Mouse (Mus musculus) MEL (cell line): ENCODE measurements around the gene Esyt3. TPM values are rescaled to one million over a fixed set of nuclear protein-coding genes. Genes with fewer than 3 reads are reported as not detected.

Source experiments
- DNase-seq: peaks from one replicate; pipeline ENCODE4 v3.0.0; 2011; ENCODE audit warnings: low read depth, low spot score
- H3K27ac ChIP-seq: 2 replicates; pipeline ENCODE4 v1.5.1; 2012; ENCODE audit warnings: low read depth, mild to moderate bottlenecking, control low read depth, low read length, moderate library complexity; ENCODE audit not compliant: control insufficient read depth
- H3K27me3 ChIP-seq, 2 experiments: fragments of 150-350 bp in 1 of 2; sonication (generic) in 1 of 2; 2 replicates each; pipeline ENCODE4 v1.6.1; 2012; ENCODE audit warnings: low read length in 2 of 2, mild to moderate bottlenecking in 2 of 2, improper control_type of control experiment in 1 of 2, moderate library complexity in 1 of 2; ENCODE audit not compliant: insufficient read depth in 2 of 2, control insufficient read depth in 1 of 2
- H3K36me3 ChIP-seq, 2 experiments: 2 replicates each; pipeline ENCODE4 v1.6.1; 2012 to 2014; ENCODE audit warnings: low read length in 2 of 2, improper control_type of control experiment in 1 of 2, inconsistent platforms in 1 of 2, mild to moderate bottlenecking in 1 of 2; ENCODE audit not compliant: insufficient read depth in 2 of 2, control insufficient read depth in 1 of 2
- H3K4me1 ChIP-seq, 2 experiments: fragments of 150-350 bp in 1 of 2; sonication (generic) in 1 of 2; 2 replicates each; pipeline ENCODE4 v1.6.1; 2012; ENCODE audit warnings: low read length in 2 of 2, improper control_type of control experiment in 1 of 2, mild to moderate bottlenecking in 1 of 2; ENCODE audit not compliant: insufficient read depth in 2 of 2, control insufficient read depth in 1 of 2
- H3K4me3 ChIP-seq, 2 experiments: fragments of 150-350 bp in 1 of 2; sonication (generic) in 1 of 2; 2 replicates each; pipeline ENCODE4 v1.5.1; 2012; ENCODE audit warnings: low read depth in 2 of 2, low read length in 2 of 2, mild to moderate bottlenecking in 2 of 2, moderate library complexity in 2 of 2, control low read depth in 1 of 2, improper control_type of control experiment in 1 of 2; ENCODE audit not compliant: control insufficient read depth in 1 of 2, insufficient read depth in 1 of 2
- H3K79me2 ChIP-seq: 2 replicates; pipeline ENCODE4 v1.6.1; 2012; ENCODE audit warnings: mild to moderate bottlenecking, low read length, moderate library complexity; ENCODE audit not compliant: control insufficient read depth, poor library complexity, insufficient read depth
- H3K9ac ChIP-seq: 2 replicates; pipeline ENCODE4 v1.6.1; 2012; ENCODE audit warnings: low read depth, mild to moderate bottlenecking, control low read depth, low read length, moderate library complexity; ENCODE audit not compliant: control insufficient read depth, poor library complexity, severe bottlenecking
- H3K9me3 ChIP-seq: fragments of 150-350 bp; sonication (generic); replicated peaks from 2 replicates; pipeline ENCODE4 v1.6.1; 2012; ENCODE audit warnings: mild to moderate bottlenecking, low read length, improper control_type of control experiment, moderate library complexity; ENCODE audit not compliant: insufficient read depth
- CHD2 ChIP-seq: IDR thresholded peaks from 2 replicates; pipeline ENCODE4 v1.6.1; 2011; ENCODE audit warnings: low read length, improper control_type of control experiment
- CTCF ChIP-seq, 3 experiments: IDR thresholded peaks in 2 of 3; conservative IDR thresholded peaks in 1 of 3; 2 replicates each; pipeline ENCODE4 v1.5.1; 2011 to 2012; ENCODE audit warnings: low read length in 3 of 3, low read depth in 2 of 3, mild to moderate bottlenecking in 2 of 3, improper control_type of control experiment in 1 of 3, inconsistent platforms in 1 of 3, mixed read lengths in 1 of 3, moderate library complexity in 1 of 3; ENCODE audit not compliant: control insufficient read depth in 1 of 3, insufficient read depth in 1 of 3, poor library complexity in 1 of 3, severe bottlenecking in 1 of 3
- E2F4 ChIP-seq: IDR thresholded peaks from 2 replicates; pipeline ENCODE4 v1.6.1; 2011; ENCODE audit warnings: low read depth, low read length, improper control_type of control experiment, borderline replicate concordance
- ELF1 ChIP-seq: IDR thresholded peaks from 2 replicates; pipeline ENCODE4 v1.6.1; 2014; ENCODE audit warnings: low read depth, mild to moderate bottlenecking, inconsistent platforms, low read length, improper control_type of control experiment, moderate library complexity
- EP300 ChIP-seq, 2 experiments: IDR thresholded peaks; 2 replicates each; pipeline ENCODE4 v1.6.1; 2011; ENCODE audit warnings: improper control_type of control experiment in 2 of 2, low read length in 2 of 2, low read depth in 1 of 2, mild to moderate bottlenecking in 1 of 2
- ETS1 ChIP-seq: IDR thresholded peaks from 2 replicates; pipeline ENCODE4 v1.6.1; 2012; ENCODE audit warnings: low read depth, mild to moderate bottlenecking, inconsistent platforms, low read length, improper control_type of control experiment, moderate library complexity
- GABPA ChIP-seq: IDR thresholded peaks from 2 replicates; pipeline ENCODE4 v1.6.1; 2012; ENCODE audit warnings: low read depth, mild to moderate bottlenecking, inconsistent platforms, low read length, improper control_type of control experiment, moderate library complexity
- GATA1 ChIP-seq: IDR thresholded peaks from 2 replicates; pipeline ENCODE4 v1.6.1; 2011; ENCODE audit warnings: low read depth, low read length, improper control_type of control experiment
- HCFC1 ChIP-seq: IDR thresholded peaks from 2 replicates; pipeline ENCODE4 v1.6.1; 2012; ENCODE audit warnings: low read depth, mild to moderate bottlenecking, inconsistent platforms, low read length, improper control_type of control experiment, moderate library complexity
- MAX ChIP-seq: IDR thresholded peaks from 2 replicates; pipeline ENCODE4 v1.6.1; 2011; ENCODE audit warnings: low read length, improper control_type of control experiment
- MAZ ChIP-seq: IDR thresholded peaks from 2 replicates; pipeline ENCODE4 v1.6.1; 2012; ENCODE audit warnings: low read depth, mild to moderate bottlenecking, inconsistent platforms, low read length, improper control_type of control experiment
- MXI1 ChIP-seq: IDR thresholded peaks from 2 replicates; pipeline ENCODE4 v1.6.1; 2011; ENCODE audit warnings: mild to moderate bottlenecking, low read depth, low read length, improper control_type of control experiment
- MYB ChIP-seq: IDR thresholded peaks from 2 replicates; pipeline ENCODE4 v1.6.1; 2011; ENCODE audit warnings: mild to moderate bottlenecking, low read depth, low read length, improper control_type of control experiment
- MYC ChIP-seq: IDR thresholded peaks from 2 replicates; pipeline ENCODE4 v1.6.1; 2011; ENCODE audit warnings: low read depth, mild to moderate bottlenecking, low read length, improper control_type of control experiment, moderate library complexity
- NELFE ChIP-seq: IDR thresholded peaks from 2 replicates; pipeline ENCODE4 v1.6.1; 2011; ENCODE audit warnings: low read depth, low read length, improper control_type of control experiment
- NRF1 ChIP-seq: IDR thresholded peaks from 2 replicates; pipeline ENCODE4 v1.6.1; 2014; ENCODE audit warnings: low read depth, mild to moderate bottlenecking, inconsistent platforms, low read length, improper control_type of control experiment, moderate library complexity; ENCODE audit not compliant: poor library complexity, insufficient read depth, severe bottlenecking
- RCOR1 ChIP-seq: IDR thresholded peaks from 2 replicates; pipeline ENCODE4 v1.6.1; 2012; ENCODE audit warnings: low read depth, mild to moderate bottlenecking, inconsistent platforms, low read length, improper control_type of control experiment
- SIN3A ChIP-seq: IDR thresholded peaks from 2 replicates; pipeline ENCODE4 v1.6.1; 2012; ENCODE audit warnings: low read length, improper control_type of control experiment, inconsistent platforms
- SMC3 ChIP-seq: IDR thresholded peaks from 2 replicates; pipeline ENCODE4 v1.6.1; 2011; ENCODE audit warnings: low read depth, low read length, improper control_type of control experiment
- TCF12 ChIP-seq: IDR thresholded peaks from 2 replicates; pipeline ENCODE4 v1.6.1; 2014; ENCODE audit warnings: low read depth, mild to moderate bottlenecking, inconsistent platforms, low read length, improper control_type of control experiment, moderate library complexity
- USF2 ChIP-seq, 2 experiments: IDR thresholded peaks; 2 replicates each; pipeline ENCODE4 v1.6.1; 2011 to 2012; ENCODE audit warnings: improper control_type of control experiment in 2 of 2, low read length in 2 of 2, borderline replicate concordance in 1 of 2, inconsistent platforms in 1 of 2, low read depth in 1 of 2, mild to moderate bottlenecking in 1 of 2; ENCODE audit not compliant: insufficient read depth in 1 of 2
- ZKSCAN1 ChIP-seq: IDR thresholded peaks from 2 replicates; pipeline ENCODE4 v1.6.1; 2012; ENCODE audit warnings: low read depth, mild to moderate bottlenecking, inconsistent platforms, low read length, improper control_type of control experiment, moderate library complexity
- ZMIZ1 ChIP-seq: IDR thresholded peaks from 2 replicates; pipeline ENCODE4 v1.6.1; 2012; ENCODE audit warnings: low read depth, mild to moderate bottlenecking, inconsistent platforms, low read length, improper control_type of control experiment, moderate library complexity
- polyA plus RNA-seq, 2 experiments: library from polyadenylated mRNA; stranded (reverse) in 1 of 2; unstranded in 1 of 2; fragments of >175 nt in 1 of 2; fragments of >200 nt in 1 of 2; gene quantifications; 2 replicates each; pipeline versions ENCODE4 v1.2.1 to v1.2.4; 2012; ENCODE audit warnings: low replicate concordance in 2 of 2, low read depth in 1 of 2; ENCODE audit not compliant: insufficient read length in 2 of 2, insufficient read depth in 1 of 2, missing spikeins in 1 of 2
- total RNA-seq: library from RNA; depleted of rRNA; stranded (reverse); fragments of 300-350 nt; gene quantifications from 2 replicates; pipeline ENCODE4 v1.2.3, GENCODE M21; 2012

Esyt3 gene
- total and polyA plus RNA-seq, 3 experiments, result 0.07 TPM; not detected in 2

- Histone ChIP-seq H3K27me3 (peaks cover 0 to 2% of the 10 kb centered on the region in 2 experiments; a peak in 1 of 4 replicates), H3K4me3 (no peak overlapping the region), H3K36me3 (no peaks in the 10 kb centered on the region), H3K9me3 (no peaks in the 10 kb centered on the region), H3K9ac (no peak overlapping the region), H3K79me2 (no peaks in the 10 kb centered on the region), H3K4me1 (0 out of 4 replicates have a peak, but pooled peaks cover 0 to 2% of the 10 kb centered on the region in 2 experiments), H3K27ac (no peak overlapping the region)
- no peak for TF ChIP-seq TCF12
- no peak for TF ChIP-seq USF2 (IDR thresholded peaks at IDR 0.05; ENCODE audit: borderline replicate concordance in 1 of 2, insufficient read depth in 1 of 2, low read depth in 1 of 2, low read length in 2 of 2)
- TF ChIP-seq RCOR1, result no peak
- TF ChIP-seq CTCF (IDR thresholded peaks at IDR 0.05 in 2 of 3, conservative IDR thresholded peaks at IDR 0.05 in 1 of 3; ENCODE audit: control insufficient read depth in 1 of 3, insufficient read depth in 1 of 3, low read depth in 2 of 3, low read length in 3 of 3, poor library complexity in 1 of 3, severe bottlenecking in 1 of 3), result no peak
- no peak for TF ChIP-seq EP300 (IDR thresholded peaks at IDR 0.05; ENCODE audit: low read depth in 1 of 2, low read length in 2 of 2)
- no peak for TF ChIP-seq ELF1
- no peak for TF ChIP-seq MAZ
- no peak for TF ChIP-seq SMC3
- no peak for TF ChIP-seq ZKSCAN1
- no peak for TF ChIP-seq NRF1
- TF ChIP-seq HCFC1, result no peak
- no peak for TF ChIP-seq MYC
- TF ChIP-seq ETS1, result no peak
- no peak for DNase-seq
These were observed 5.0 kb downstream of the Esyt3 start for GRCm38 (mm10) chr9:99353390-99353789.

GRCm38 (mm10) chr9:99352964-99353363 lies 5.4 kb downstream of the Esyt3 start:
- 0 out of 4 replicates have a peak, but pooled peaks cover 0 to 2% of the 10 kb centered on the region in 2 experiments for H3K4me1 ChIP-seq
- DNase-seq, result no peak
- H3K36me3 ChIP-seq, result no peaks in the 10 kb centered on the region
- H3K9ac ChIP-seq, result no peak overlapping the region
- H3K27me3 ChIP-seq, result peaks cover 0 to 2% of the 10 kb centered on the region in 2 experiments; a peak in 1 of 4 replicates
- no peaks in the 10 kb centered on the region for H3K79me2 ChIP-seq
- no peak overlapping the region for H3K4me3 ChIP-seq
- no peaks in the 10 kb centered on the region for H3K9me3 ChIP-seq
- TF ChIP-seq ELF1, result no peak
- H3K27ac ChIP-seq, result no peak overlapping the region

GRCm38 (mm10) chr9:99345351-99345792 lies 13.0 kb downstream of the Esyt3 start:
- H3K9ac ChIP-seq, result no peak overlapping the region
- no peak overlapping the region for H3K27ac ChIP-seq
- H3K36me3 ChIP-seq, result peaks cover 0 to 19% of the 10 kb centered on the region in 2 experiments; a peak in 2 of 4 replicates
- H3K27me3 ChIP-seq, result 0 out of 4 replicates have a peak, but pooled peaks cover 0 to 2% of the 10 kb centered on the region in 2 experiments
- no peaks in the 10 kb centered on the region for H3K9me3 ChIP-seq
- peak; percentile 68 for DNase-seq
- peaks cover 12 to 35% of the 10 kb centered on the region in 2 experiments for H3K4me1 ChIP-seq
- no peak overlapping the region for H3K4me3 ChIP-seq
- H3K79me2 ChIP-seq, result no peaks in the 10 kb centered on the region
- TF ChIP-seq GATA1, result peak; percentile 95
- peak; percentile 91 to 94 for TF ChIP-seq EP300 (IDR thresholded peaks at IDR 0.05; ENCODE audit: low read depth in 1 of 2, low read length in 2 of 2)
- TF ChIP-seq ELF1, result no peak; the same call in 1 of the 2 replicates
- TF ChIP-seq MYB, result no peak
- no peak for TF ChIP-seq NELFE
- 0 out of 2 replicates have a peak, but pooled peaks have one; percentile 8 for TF ChIP-seq SMC3
- no peak for TF ChIP-seq GABPA
- TF ChIP-seq ZMIZ1, result 0 out of 2 replicates have a peak, but pooled peaks have one; percentile 28
- TF ChIP-seq ETS1, result peak; percentile 79
- TF ChIP-seq CTCF (IDR thresholded peaks at IDR 0.05 in 2 of 3, conservative IDR thresholded peaks at IDR 0.05 in 1 of 3; ENCODE audit: control insufficient read depth in 1 of 3, insufficient read depth in 1 of 3, low read depth in 2 of 3, low read length in 3 of 3, poor library complexity in 1 of 3, severe bottlenecking in 1 of 3), result no peak
- peak; percentile 35; the same call in 1 of the 2 replicates for TF ChIP-seq MXI1
- TF ChIP-seq MYC, result no peak
- TF ChIP-seq CHD2, result no peak; the same call in 1 of the 2 replicates
- no peak for TF ChIP-seq E2F4
- TF ChIP-seq MAX, result no peak
- peak; percentile 67 for TF ChIP-seq SIN3A
- peak; percentile 96 for TF ChIP-seq RCOR1
